Mouse (Mus musculus): ENCODE results near the gene Gm11627. TPM values are rescaled to one million over a fixed set of nuclear protein-coding genes. Genes with fewer than 3 reads are reported as not detected.
A peak's percentile ranks its signal among the peaks of the same experiment; 100 is the strongest.
"Not testable (repeated sequence)": the region's sequence is repeated elsewhere in the genome, so short reads cannot be mapped to it uniquely, and the experiment has no call there.

The Gm11627 gene
- total RNA-seq, 4 experiments from 2014 or later: 0.93 to 2.8 (median 1.6) TPM

GRCm38 (mm10) chr11:102564952-102565671 is 14.1 kb downstream of the Gm11627 start:
- not testable (repeated sequence) for DNase-seq (ENCODE audit: low spot score in 2 of 2)

GRCm38 (mm10) chr11:102558704-102559103 is 20.6 kb downstream of the Gm11627 start:
- no peak for DNase-seq (ENCODE audit: low spot score in 2 of 2)

- DNase-seq (ENCODE audit: low spot score in 2 of 2): no peak
These were observed 21.9 kb downstream of the Gm11627 start for GRCm38 (mm10) chr11:102557386-102557785.

- DNase-seq (ENCODE audit: low spot score in 2 of 2): no peak
These were observed 22.6 kb downstream of the Gm11627 start for GRCm38 (mm10) chr11:102556716-102557074.

GRCm38 (mm10) chr11:102556031-102556715 is 23.1 kb downstream of the Gm11627 start, which contains the start of gene Gpatch8:
Gene Gpatch8 (minus strand): TSS chr11:102556392.
- peak; percentile 95 for DNase-seq (ENCODE audit: low spot score in 2 of 2)

- no peak for DNase-seq (ENCODE audit: low spot score in 2 of 2)
These were observed 23.7 kb downstream of the Gm11627 start for GRCm38 (mm10) chr11:102555400-102556030.

GRCm38 (mm10) chr11:102552051-102552450 is 27.2 kb downstream of the Gm11627 start:
- DNase-seq (ENCODE audit: low spot score in 2 of 2): no peak

GRCm38 (mm10) chr11:102551176-102551575 is 28.1 kb downstream of the Gm11627 start:
- DNase-seq (ENCODE audit: low spot score in 2 of 2): no peak

GRCm38 (mm10) chr11:102541471-102541870 is 37.8 kb downstream of the Gm11627 start:
- DNase-seq (ENCODE audit: low spot score in 2 of 2): no peak

- not testable (repeated sequence) for DNase-seq (ENCODE audit: low spot score in 2 of 2)
These were observed 39.0 kb downstream of the Gm11627 start for GRCm38 (mm10) chr11:102540286-102540685.

GRCm38 (mm10) chr11:102539690-102540089 is 39.6 kb downstream of the Gm11627 start:
- DNase-seq (ENCODE audit: low spot score in 2 of 2): no peak

GRCm38 (mm10) chr11:102536210-102536609 is 43.1 kb downstream of the Gm11627 start:
- DNase-seq (ENCODE audit: low spot score in 2 of 2): no peak

GRCm38 (mm10) chr11:102534078-102534477 is 45.2 kb downstream of the Gm11627 start:
- DNase-seq (ENCODE audit: low spot score in 2 of 2): no peak

- DNase-seq (ENCODE audit: low spot score in 2 of 2): no peak
These were observed 47.8 kb downstream of the Gm11627 start for GRCm38 (mm10) chr11:102531425-102531824.

Other genes starting within 250 kb of the Gm11627 start
- gene Slc4a1, start 213.3 kb downstream of the Gm11627 start, total RNA-seq (2022): under 1 TPM in 2 of 4 experiments, not detected in 2; 0.10 to 0.11 TPM
- gene Rundc3a, start 186.1 kb downstream of the Gm11627 start, total RNA-seq (2022): 100 to 1,000 TPM; 420 to 453 (median 428) TPM
- gene Slc25a39, start 171.5 kb downstream of the Gm11627 start, total RNA-seq (2022): 10 to 100 TPM; 62.0 to 72.4 (median 64.6) TPM
- gene Grn, start 149.1 kb downstream of the Gm11627 start, total RNA-seq (2022): 100 to 1,000 TPM in 2 of 4 experiments, 10 to 100 TPM in 2; 61.9 to 191 (median 114) TPM
- 10 to 100 TPM; 77.6 to 94.7 (median 85.7) TPM for gene Fam171a2, start 131.8 kb downstream of the Gm11627 start, total RNA-seq (2022)
- gene Itga2b, start 109.3 kb downstream of the Gm11627 start, total RNA-seq (2022): 1 to 10 TPM; 1.1 to 3.2 (median 2.7) TPM
- 10 to 100 TPM; 49.2 to 66.6 (median 52.9) TPM for gene Gpatch8, start 23.1 kb downstream of the Gm11627 start, total RNA-seq (2022)
- gene Fzd2, start 24.9 kb upstream of the Gm11627 start, total RNA-seq (2022): 1 to 10 TPM; 5.9 to 7.3 (median 6.1) TPM
- gene Meioc, start 84.3 kb upstream of the Gm11627 start, total RNA-seq (2022): not detected
- gene Ccdc43, start 118.3 kb upstream of the Gm11627 start, total RNA-seq (2022): 10 to 100 TPM; 29.3 to 32.2 (median 30.1) TPM
- gene Adam11, start 182.0 kb upstream of the Gm11627 start, total RNA-seq (2022): 100 to 1,000 TPM; 168 to 220 (median 192) TPM
- 1 to 10 TPM; 4.0 to 4.7 (median 4.1) TPM for gene Gjc1, start 240.2 kb upstream of the Gm11627 start, total RNA-seq (2022)